Mouse (Mus musculus) C2C12 (cell line): ENCODE data around the gene Cabin1.

Source experiments
- CTCF ChIP-seq: IDR thresholded peaks from one replicate; pipeline ENCODE4 v1.5.1; 2011; ENCODE audit not compliant: control insufficient read depth, insufficient read depth, insufficient read length
- MAX ChIP-seq: IDR thresholded peaks from one replicate; pipeline ENCODE4 v1.6.1; 2011; ENCODE audit warnings: mild to moderate bottlenecking, control low read depth
- MYOD1 ChIP-seq: IDR thresholded peaks from one replicate; pipeline ENCODE4 v1.6.1; 2011; ENCODE audit warnings: low read depth; ENCODE audit not compliant: control insufficient read depth, insufficient read length
- MYOG ChIP-seq: IDR thresholded peaks from one replicate; pipeline ENCODE4 v1.6.1; 2011; ENCODE audit not compliant: control insufficient read depth, insufficient read length; ENCODE audit errors: extremely low read depth
- USF1 ChIP-seq: IDR thresholded peaks from one replicate; pipeline ENCODE4 v1.6.1; 2011; ENCODE audit warnings: low read depth, mild to moderate bottlenecking, control low read depth, moderate library complexity

GRCm38 (mm10) chr10:75657165-75657564 lies 107.0 kb downstream of the Cabin1 start:
- TF ChIP-seq CTCF (no peak), USF1 (no peak), MAX (no peak), MYOG (no peak), MYOD1 (no peak)
